18 mouse cellular contexts compared by ENCODE assay signal in the genomic region with DNA sequence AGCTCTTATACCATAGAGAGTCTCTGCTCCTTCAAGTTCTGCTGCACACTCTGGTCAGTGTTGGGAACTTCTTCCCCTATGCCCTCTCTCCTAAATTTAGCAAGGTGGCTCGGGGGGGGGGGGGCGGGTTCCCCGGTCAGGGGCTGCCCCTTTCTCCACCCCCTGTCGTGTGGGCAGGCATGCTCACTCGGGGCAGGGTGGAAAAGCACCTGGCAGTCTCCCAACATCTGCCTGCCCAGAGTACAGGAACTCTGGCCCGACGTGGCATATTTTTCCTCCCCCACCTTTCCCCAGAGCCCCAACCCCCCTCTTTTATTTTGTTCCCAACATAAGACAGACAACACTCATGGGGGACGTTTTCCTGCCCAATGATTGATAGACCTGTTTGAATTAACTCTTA. TPM values are rescaled to one million over a fixed set of nuclear protein-coding genes. Genes with fewer than 3 reads are reported as not detected.
DNase-seq lines count a peak whose midpoint lies in the region; ATAC-seq and TF ChIP-seq lines count a peak whose summit lies in the region.
"Had no signal": no experiment of that assay in that cellular context is flagged by ENCODE, and none has a peak within 500 bp of the region (broad histone marks: within the 10 kb centered on the region; RNA-seq: fewer than 3 reads in every experiment).

No protein-coding gene starts in this region.

- H3K4me2 ChIP-seq in kidney, embryonic 15.5 days: peak overlapping the region; percentile 30; the same call in 1 of the 2 replicates
- no peak overlapping the region for H3K4me2 ChIP-seq in stomach, postnatal 0 days (replicated peaks; ENCODE audit: low read depth)
- H3K4me2 ChIP-seq: hindbrain, embryonic 12.5 days; liver, embryonic 15.5 days had no signal

- H3K9ac ChIP-seq in kidney, embryonic 15.5 days: no peak overlapping the region
- no peak overlapping the region for H3K9ac ChIP-seq in stomach, postnatal 0 days (ENCODE audit: low read length)
- H3K9ac ChIP-seq: hindbrain, embryonic 12.5 days; liver, embryonic 15.5 days had no signal

- H3K4me3 ChIP-seq in kidney, embryonic 15.5 days (replicated peaks): no peak overlapping the region
- H3K4me3 ChIP-seq in stomach, postnatal 0 days (ENCODE audit: low read depth, low read length): no peak overlapping the region
- H3K4me3 ChIP-seq: hindbrain, embryonic 12.5 days; left cerebral cortex, adult 2 months; liver, embryonic 15.5 days had no signal

- peak; percentile 49; the same call in 1 of the 2 replicates for ATAC-seq in kidney, embryonic 15.5 days (replicated peaks; ENCODE audit: low FRiP score)
- 0 out of 2 replicates have a peak, but pooled peaks have one; percentile 24 for ATAC-seq in stomach, postnatal 0 days (ENCODE audit: low FRiP score, low TSS enrichment)
- ATAC-seq: activated CD4-positive, CD25-positive, alpha-beta regulatory T cell, adult 4 months; intestine, embryonic 16.5 days had no signal

- intact Hi-C loops in heart, postnatal 25 days (cut with DNase I): no loop called here

- H3K4me1 ChIP-seq in kidney, embryonic 15.5 days: peaks cover 12% of the 10 kb centered on the region
- no peaks in the 10 kb centered on the region for H3K4me1 ChIP-seq in stomach, postnatal 0 days (replicated peaks; ENCODE audit: control insufficient read depth, insufficient read depth)
- H3K4me1 ChIP-seq: hindbrain, embryonic 12.5 days had no signal

- no peak for TF ChIP-seq CTCF in stomach, postnatal 0 days (IDR thresholded peaks at IDR 0.05; ENCODE audit: low read depth)

- H3K9me3 ChIP-seq in kidney, embryonic 15.5 days (replicated peaks): no peaks in the 10 kb centered on the region
- H3K9me3 ChIP-seq in stomach, postnatal 0 days (ENCODE audit: control insufficient read depth, low read length): no peaks in the 10 kb centered on the region
- H3K9me3 ChIP-seq: hindbrain, embryonic 12.5 days; liver, embryonic 15.5 days had no signal

- no peaks in the 10 kb centered on the region for H3K36me3 ChIP-seq in kidney, embryonic 15.5 days
- H3K36me3 ChIP-seq in stomach, postnatal 0 days (ENCODE audit: control insufficient read depth, insufficient read depth, low read length): no peaks in the 10 kb centered on the region
- H3K36me3 ChIP-seq: hindbrain, embryonic 12.5 days; liver, embryonic 15.5 days had no signal

- TF ChIP-seq EP300 in stomach, postnatal 0 days (optimal IDR thresholded peaks at IDR 0.05): no peak

- peak; percentile 87 for DNase-seq in heart, adult 11 months
- DNase-seq in heart, postnatal 25 days (ENCODE audit: low spot score): no peak
- DNase-seq in urinary bladder, postnatal 14 days (ENCODE audit: low spot score): peak; percentile 13
- DNase-seq in urinary bladder, adult 18-20 months (ENCODE audit: low spot score in 2 of 2): no peak
- no peak for DNase-seq in stomach, postnatal 0 days (ENCODE audit: low spot score)
- DNase-seq in retina, embryonic 14.5 days (ENCODE audit: low spot score): no peak
- no peak for DNase-seq in urinary bladder, adult 2 months (ENCODE audit: low spot score)
- DNase-seq: right cerebral cortex, postnatal 25 days; thymus, postnatal 14 days had no signal

- 7% methylated on average over 8 of the region's 8 CpGs for WGBS in kidney, embryonic 15.5 days
- 20% methylated on average over 7 of the region's 8 CpGs for WGBS in stomach, postnatal 0 days

- no peaks in the 10 kb centered on the region for H3K27me3 ChIP-seq in kidney, embryonic 15.5 days
- H3K27me3 ChIP-seq in stomach, postnatal 0 days (ENCODE audit: control insufficient read depth, insufficient read depth, low read length): no peaks in the 10 kb centered on the region
- H3K27me3 ChIP-seq: hindbrain, embryonic 12.5 days; liver, embryonic 15.5 days had no signal

- H3K27ac ChIP-seq in kidney, embryonic 15.5 days: no peak overlapping the region
- H3K27ac ChIP-seq in stomach, postnatal 0 days (replicated peaks): no peak overlapping the region
- H3K27ac ChIP-seq: hindbrain, embryonic 12.5 days; left cerebral cortex, adult 2 months; liver, embryonic 15.5 days had no signal

RNA-seq across cellular contexts. Expression of gene Il2, which starts 20.6 kb away (rescaled TPM):
- not detected for total RNA-seq in heart, postnatal 25 days (2021)
- 0.28 TPM in 1 of 2 replicates, not detected in the other for polyA plus RNA-seq in kidney, embryonic 15.5 days (2015; fragmentation: Nextera tagmentation; extraction: Ambion mirVana)
- polyA plus RNA-seq in stomach, postnatal 0 days (2015; fragmentation: Nextera tagmentation; extraction: Ambion mirVana): 0.51 and 0.53 TPM in 2 replicates
- 0.19 and 0.43 TPM in 2 replicates for polyA plus RNA-seq in urinary bladder, adult 2 months (2012; rRNA removed)
- total RNA-seq: left cerebral cortex, adult 2 months; MEL; neutrophil, adult 5-6 weeks had no signal
- polyA plus RNA-seq: C2C12 had no signal

Comparison
In these comparisons a context has a peak if more than half of its experiments do, and no peak if none do; other contexts are left out.
1. DNase-seq: peak in heart, adult 11 months (single experiment) and urinary bladder, postnatal 14 days (single experiment); none in heart, postnatal 25 days (single experiment), urinary bladder, adult 18-20 months (0 of 2), stomach, postnatal 0 days (single experiment), retina, embryonic 14.5 days (single experiment) and urinary bladder, adult 2 months (single experiment).